Mouse (Mus musculus) liver, embryonic 16.5 days (tissue): ENCODE data around the gene Lrrc75a. TPM values are rescaled to one million over a fixed set of nuclear protein-coding genes. Genes with fewer than 3 reads are reported as not detected.
A peak's percentile ranks its signal among the peaks of the same experiment; 100 is the strongest.

Experiments
- ATAC-seq: fragments of 200-750 bp; cut with Nextera tagmentation; 2 replicates; pipeline ENCODE4 v1.8.0; 2017; ENCODE audit warnings: low read depth, mild to moderate bottlenecking, moderate number of reproducible peaks, moderate library complexity
- H3K27ac ChIP-seq: fragments of 300-500 bp; sonication (generic); 2 replicates; pipeline ENCODE4 v1.5.1; 2014; ENCODE audit warnings: mild to moderate bottlenecking, low read length
- H3K27me3 ChIP-seq: fragments of 300-500 bp; sonication (generic); 2 replicates; pipeline ENCODE4 v1.6.1; 2014; ENCODE audit warnings: low read depth, low read length, mixed read lengths; ENCODE audit not compliant: control insufficient read depth, insufficient read depth
- H3K36me3 ChIP-seq: fragments of 300-500 bp; sonication (generic); 2 replicates; pipeline ENCODE4 v1.6.1; 2014; ENCODE audit warnings: mild to moderate bottlenecking; ENCODE audit not compliant: control insufficient read depth, insufficient read depth
- H3K4me1 ChIP-seq: fragments of 300-500 bp; sonication (generic); 2 replicates; pipeline ENCODE4 v1.6.1; 2014; ENCODE audit warnings: low read depth, low read length, mixed read lengths; ENCODE audit not compliant: control insufficient read depth
- H3K4me2 ChIP-seq: fragments of 300-500 bp; sonication (generic); 2 replicates; pipeline ENCODE4 v1.6.1; 2014; ENCODE audit warnings: low read depth, low read length, mixed read lengths
- H3K4me3 ChIP-seq: fragments of 300-500 bp; sonication (generic); 2 replicates; pipeline ENCODE4 v1.5.1; 2014; ENCODE audit warnings: low read depth, mild to moderate bottlenecking, low read length
- H3K9ac ChIP-seq: fragments of 300-500 bp; sonication (generic); 2 replicates; pipeline ENCODE4 v1.6.1; 2014; ENCODE audit warnings: low read depth, low read length
- H3K9me3 ChIP-seq: fragments of 300-500 bp; sonication (generic); replicated peaks from 2 replicates; pipeline ENCODE4 v1.6.1; 2016; ENCODE audit warnings: low read length; ENCODE audit not compliant: control insufficient read depth
- WGBS: fragments of 180-500 bp; shearing (Covaris S2); extraction: QIAGEN DNeasy Blood & Tissue Kit; methylation state at CpG from one replicate; pipeline ENCODE4 v1.1.7; 2014; ENCODE audit not compliant: insufficient replicate concordance; 5-methylcytosine and 5-hydroxymethylcytosine counted together
- polyA plus RNA-seq: library from polyadenylated mRNA; unstranded; fragments of >200 nt; fragmentation: Nextera tagmentation; extraction: Ambion mirVana; gene quantifications from 2 replicates; pipeline ENCODE4 v1.2.1, GENCODE M21; 2015

Gene Lrrc75a
- polyA plus RNA-seq: 0.72 and 1.0 TPM in 2 replicates

- under 1% methylated on average over 71 of the region's 86 CpGs for WGBS
- H3K27me3 ChIP-seq: peaks cover 9% of the 10 kb centered on the region
- H3K36me3 ChIP-seq: no peaks in the 10 kb centered on the region
- no peak; the same call in 1 of the 2 replicates for ATAC-seq
- H3K4me1 ChIP-seq: peaks cover 38% of the 10 kb centered on the region
- H3K4me2 ChIP-seq: peak within 1 kb of the TSS; percentile 99
- H3K4me3 ChIP-seq: peak within 1 kb of the TSS; percentile 72
- peak within 1 kb of the TSS; percentile 74 for H3K9ac ChIP-seq
- H3K9me3 ChIP-seq: no peaks in the 10 kb centered on the region
- peak within 1 kb of the TSS; percentile 63 for H3K27ac ChIP-seq
Observed at GRCm38 (mm10) chr11:62647661-62648590, at the start of gene Lrrc75a. Gene Lrrc75a, minus strand, starts transcription at chr11:62648523.

GRCm38 (mm10) chr11:62695126-62695525 is 46.8 kb upstream of the Lrrc75a start:
- Histone ChIP-seq H3K36me3 (no peaks in the 10 kb centered on the region), H3K27me3 (no peaks in the 10 kb centered on the region), H3K4me1 (no peaks in the 10 kb centered on the region), H3K4me3 (no peak overlapping the region), H3K4me2 (no peak overlapping the region), H3K27ac (no peak overlapping the region), H3K9ac (no peak overlapping the region), H3K9me3 (no peaks in the 10 kb centered on the region)
- ATAC-seq: no peak
- 75% methylated on average over 8 of the region's 8 CpGs for WGBS

DNA sequence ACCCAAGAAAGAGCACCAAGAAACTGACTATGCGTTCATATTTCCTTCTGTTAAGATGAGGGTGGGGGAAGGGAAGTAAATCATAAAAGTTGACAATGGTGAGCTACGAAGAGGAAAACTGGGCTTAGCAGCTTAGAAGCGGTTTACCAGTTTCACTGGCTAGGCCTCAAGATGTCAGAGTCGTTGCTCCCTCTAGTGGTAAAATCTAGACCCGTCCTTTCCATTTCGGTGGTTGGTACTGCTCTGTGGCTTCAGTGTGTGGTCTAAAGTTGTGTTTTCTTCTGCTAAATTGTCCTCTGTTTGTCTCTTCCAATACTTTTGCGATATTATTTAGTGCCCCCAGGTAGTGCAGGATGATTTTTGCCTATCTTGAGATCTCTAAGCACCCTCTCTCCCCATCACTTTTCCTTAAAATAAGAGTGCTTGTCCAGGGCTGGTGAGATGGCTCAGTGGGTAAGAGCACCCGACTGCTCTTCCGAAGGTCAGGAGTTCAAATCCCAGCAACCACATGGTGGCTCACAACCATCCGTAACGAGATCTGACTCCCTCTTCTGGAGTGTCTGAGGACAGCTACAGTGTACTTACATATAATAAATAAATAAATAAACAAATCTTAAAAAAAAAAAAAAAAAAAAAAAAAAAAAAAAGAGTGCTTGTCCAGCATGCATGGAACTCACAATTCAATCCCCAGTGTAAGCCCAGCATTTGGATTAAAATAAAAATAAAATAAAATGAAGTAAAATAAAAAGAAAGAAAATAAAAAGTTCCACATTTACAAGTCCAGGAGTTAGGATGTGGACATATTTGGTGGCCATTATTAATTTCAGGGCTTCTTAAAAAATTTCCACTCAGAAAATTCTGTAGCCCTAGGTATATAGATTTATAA is 45.2 kb upstream of the Lrrc75a start:
- Histone ChIP-seq H3K36me3 (no peaks in the 10 kb centered on the region), H3K4me1 (no peaks in the 10 kb centered on the region), H3K9me3 (no peaks in the 10 kb centered on the region), H3K4me2 (no peak overlapping the region), H3K9ac (no peak overlapping the region), H3K4me3 (no peak overlapping the region), H3K27me3 (no peaks in the 10 kb centered on the region), H3K27ac (no peak overlapping the region)
- ATAC-seq: no peak
- 20% methylated on average over 9 of the region's 11 CpGs for WGBS

DNA sequence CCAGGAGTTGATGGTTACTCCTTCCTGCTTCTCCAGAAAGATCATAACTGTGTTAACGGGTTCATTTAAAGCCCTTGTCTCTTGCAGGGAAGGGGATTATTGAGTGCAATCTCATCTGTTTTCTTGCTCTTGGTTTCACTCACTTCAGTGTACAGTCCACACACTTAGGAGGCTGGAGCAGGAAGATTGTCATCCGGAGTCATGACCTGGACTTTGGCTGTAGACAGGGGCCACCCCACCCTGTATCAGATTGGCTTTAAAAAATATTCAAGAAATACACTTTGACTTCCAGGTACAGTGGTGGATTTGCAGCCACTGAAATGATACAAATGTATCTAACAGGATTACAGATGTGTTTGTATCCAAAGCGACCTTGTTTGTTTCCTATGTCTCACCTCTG is 43.3 kb upstream of the Lrrc75a start:
- Histone ChIP-seq H3K36me3 (no peaks in the 10 kb centered on the region), H3K4me1 (no peaks in the 10 kb centered on the region), H3K9me3 (no peaks in the 10 kb centered on the region), H3K27ac (no peak overlapping the region), H3K9ac (no peak overlapping the region), H3K4me3 (no peak overlapping the region), H3K4me2 (no peak overlapping the region), H3K27me3 (no peaks in the 10 kb centered on the region)
- ATAC-seq: no peak
- WGBS: 65% methylated on average over 3 of the region's 3 CpGs

- H3K36me3 ChIP-seq: no peaks in the 10 kb centered on the region
- WGBS: 71% methylated on average over 4 of the region's 4 CpGs
- no peaks in the 10 kb centered on the region for H3K27me3 ChIP-seq
- H3K4me3 ChIP-seq: no peak overlapping the region
- H3K9me3 ChIP-seq: no peaks in the 10 kb centered on the region
- no peak for ATAC-seq
- no peak overlapping the region for H3K9ac ChIP-seq
- no peak overlapping the region for H3K4me2 ChIP-seq
- no peak overlapping the region for H3K27ac ChIP-seq
- H3K4me1 ChIP-seq: no peaks in the 10 kb centered on the region; the same call in 1 of the 2 replicates
Observed at GRCm38 (mm10) chr11:62679954-62680353, 31.6 kb upstream of the Lrrc75a start.

- Histone ChIP-seq H3K9me3 (no peaks in the 10 kb centered on the region), H3K27ac (no peak overlapping the region), H3K4me1 (no peaks in the 10 kb centered on the region; the same call in 1 of the 2 replicates), H3K36me3 (no peaks in the 10 kb centered on the region), H3K4me2 (no peak overlapping the region), H3K4me3 (no peak overlapping the region), H3K27me3 (no peaks in the 10 kb centered on the region), H3K9ac (no peak overlapping the region)
- peak; percentile 32; the same call in 1 of the 2 replicates for ATAC-seq
- WGBS: 57% methylated on average over 7 of the region's 7 CpGs
Observed at GRCm38 (mm10) chr11:62678778-62679354, 30.5 kb upstream of the Lrrc75a start.

DNA sequence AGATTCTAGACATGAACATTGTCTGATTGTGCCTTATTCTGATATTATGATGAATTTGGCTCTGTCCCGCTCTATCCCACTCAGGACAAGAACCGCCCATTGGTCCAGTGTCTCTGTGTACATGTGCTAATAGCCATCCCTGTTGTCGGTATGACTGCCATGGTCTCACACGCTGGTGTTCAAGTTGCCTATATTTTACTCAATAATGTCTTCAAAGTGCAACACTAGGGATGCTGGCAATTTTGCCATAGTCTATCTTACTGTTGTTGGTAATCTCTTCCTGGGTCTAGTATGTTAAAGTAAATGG is 27.9 kb upstream of the Lrrc75a start:
- no peak overlapping the region for H3K4me2 ChIP-seq
- no peak overlapping the region for H3K4me3 ChIP-seq
- H3K36me3 ChIP-seq: no peaks in the 10 kb centered on the region
- H3K27ac ChIP-seq: no peak overlapping the region
- no peaks in the 10 kb centered on the region; the same call in 1 of the 2 replicates for H3K4me1 ChIP-seq
- no peak overlapping the region for H3K9ac ChIP-seq
- H3K27me3 ChIP-seq: no peaks in the 10 kb centered on the region
- 77% methylated on average over 4 of the region's 4 CpGs for WGBS
- no peak for ATAC-seq
- H3K9me3 ChIP-seq: no peaks in the 10 kb centered on the region

GRCm38 (mm10) chr11:62675480-62676289 is 27.4 kb upstream of the Lrrc75a start:
- no peak overlapping the region for H3K9ac ChIP-seq
- no peaks in the 10 kb centered on the region for H3K9me3 ChIP-seq
- no peak overlapping the region for H3K27ac ChIP-seq
- peak overlapping the region; percentile 52 for H3K4me2 ChIP-seq
- ATAC-seq: peak; percentile 66
- no peaks in the 10 kb centered on the region for H3K36me3 ChIP-seq
- no peaks in the 10 kb centered on the region for H3K27me3 ChIP-seq
- WGBS: 17% methylated on average over 17 of the region's 17 CpGs
- peak overlapping the region; percentile 32 for H3K4me3 ChIP-seq
- H3K4me1 ChIP-seq: no peaks in the 10 kb centered on the region; the same call in 1 of the 2 replicates
